Mouse (Mus musculus) kidney, embryonic 16.5 days (tissue): ENCODE measurements around the gene Gsdme. TPM values are rescaled to one million over a fixed set of nuclear protein-coding genes. Genes with fewer than 3 reads are reported as not detected.

Source experiments
- ATAC-seq: fragments of 200-750 bp; cut with Nextera tagmentation; 2 replicates; pipeline ENCODE4 v1.8.0; 2017; ENCODE audit warnings: moderate TSS enrichment; ENCODE audit not compliant: low FRiP score, low TSS enrichment
- H3K27ac ChIP-seq: fragments of 300-500 bp; sonication (generic); 2 replicates; pipeline ENCODE4 v1.5.1; 2014; ENCODE audit warnings: low read length
- H3K27me3 ChIP-seq: fragments of 300-500 bp; sonication (generic); 2 replicates; pipeline ENCODE4 v1.6.1; 2014; ENCODE audit warnings: low read length, control low read depth, mixed read lengths; ENCODE audit not compliant: insufficient read depth
- H3K36me3 ChIP-seq: fragments of 300-500 bp; sonication (generic); 2 replicates; pipeline ENCODE4 v1.6.1; 2014; ENCODE audit warnings: low read length, control low read depth, mixed read lengths; ENCODE audit not compliant: insufficient read depth
- H3K4me1 ChIP-seq: fragments of 300-500 bp; sonication (generic); 2 replicates; pipeline ENCODE4 v1.6.1; 2014; ENCODE audit warnings: low read length, control low read depth, mixed read lengths; ENCODE audit not compliant: insufficient read depth
- H3K4me2 ChIP-seq: fragments of 300-500 bp; sonication (generic); replicated peaks from 2 replicates; pipeline ENCODE4 v1.6.1; 2014; ENCODE audit warnings: low read depth, low read length
- H3K4me3 ChIP-seq: fragments of 300-500 bp; sonication (generic); 2 replicates; pipeline ENCODE4 v1.5.1; 2014; ENCODE audit warnings: mild to moderate bottlenecking, low read length
- H3K9ac ChIP-seq: fragments of 300-500 bp; sonication (generic); replicated peaks from 2 replicates; pipeline ENCODE4 v1.6.1; 2014; ENCODE audit warnings: low read length
- H3K9me3 ChIP-seq: fragments of 300-500 bp; sonication (generic); 2 replicates; pipeline ENCODE4 v1.6.1; 2016; ENCODE audit warnings: low read length, control low read depth
- WGBS: fragments of 180-500 bp; shearing (Covaris S2); extraction: QIAGEN DNeasy Blood & Tissue Kit; methylation state at CpG from one replicate; pipeline ENCODE4 v1.1.7; 2014; 5-methylcytosine and 5-hydroxymethylcytosine counted together
- polyA plus RNA-seq: library from polyadenylated mRNA; unstranded; fragments of >200 nt; fragmentation: Nextera tagmentation; extraction: Ambion mirVana; gene quantifications from 2 replicates; pipeline ENCODE4 v1.2.1, GENCODE M21; 2015

Gene Gsdme
- polyA plus RNA-seq, 1 experiment from 2014 or later = 55.3 TPM

GRCm38 (mm10) chr6:50215373-50215745, 48.3 kb downstream of the Gsdme start:
- Histone ChIP-seq H3K4me1 (peaks cover 8% of the 10 kb centered on the region), H3K9ac (no peak overlapping the region), H3K4me3 (no peak overlapping the region), H3K36me3 (0 out of 2 replicates have a peak, but pooled peaks cover 3% of the 10 kb centered on the region), H3K9me3 (no peaks in the 10 kb centered on the region), H3K27ac (no peak overlapping the region), H3K27me3 (no peaks in the 10 kb centered on the region), H3K4me2 (no peak overlapping the region)
- WGBS = 77% methylated on average over 2 of the region's 2 CpGs
- ATAC-seq = no peak

- H3K4me2 ChIP-seq = no peak overlapping the region
- peaks cover 8% of the 10 kb centered on the region for H3K4me1 ChIP-seq
- H3K36me3 ChIP-seq = 0 out of 2 replicates have a peak, but pooled peaks cover 3% of the 10 kb centered on the region
- H3K9ac ChIP-seq = no peak overlapping the region
- no peak for ATAC-seq
- H3K9me3 ChIP-seq = no peaks in the 10 kb centered on the region
- no peaks in the 10 kb centered on the region for H3K27me3 ChIP-seq
- no peak overlapping the region for H3K27ac ChIP-seq
- 51% methylated on average over 2 of the region's 2 CpGs for WGBS
- no peak overlapping the region for H3K4me3 ChIP-seq
These were observed 48.8 kb downstream of the Gsdme start for GRCm38 (mm10) chr6:50214711-50215372.

- Histone ChIP-seq H3K4me2 (no peak overlapping the region), H3K27ac (no peak overlapping the region), H3K27me3 (no peaks in the 10 kb centered on the region), H3K9me3 (no peaks in the 10 kb centered on the region), H3K4me1 (peaks cover 7% of the 10 kb centered on the region; the same call in 1 of the 2 replicates), H3K9ac (no peak overlapping the region), H3K4me3 (no peak overlapping the region), H3K36me3 (no peaks in the 10 kb centered on the region)
- WGBS = 69% methylated on average over 4 of the region's 4 CpGs
- ATAC-seq = no peak
These were observed 58.6 kb downstream of the Gsdme start for GRCm38 (mm10) chr6:50205093-50205492.

- H3K9me3 ChIP-seq = no peaks in the 10 kb centered on the region
- no peak overlapping the region for H3K4me3 ChIP-seq
- H3K4me2 ChIP-seq = no peak overlapping the region
- H3K27ac ChIP-seq = peak overlapping the region; percentile 12; the same call in 1 of the 2 replicates
- H3K4me1 ChIP-seq = peaks cover 7% of the 10 kb centered on the region; the same call in 1 of the 2 replicates
- WGBS = 63% methylated on average over 4 of the region's 4 CpGs
- no peak for ATAC-seq
- H3K36me3 ChIP-seq = no peaks in the 10 kb centered on the region
- no peak overlapping the region for H3K9ac ChIP-seq
- no peaks in the 10 kb centered on the region for H3K27me3 ChIP-seq
These were observed 59.3 kb downstream of the Gsdme start for GRCm38 (mm10) chr6:50204356-50204755.

- Histone ChIP-seq H3K27me3 (no peaks in the 10 kb centered on the region), H3K9me3 (no peaks in the 10 kb centered on the region), H3K4me1 (peaks cover 6% of the 10 kb centered on the region; the same call in 1 of the 2 replicates), H3K36me3 (peaks cover 14% of the 10 kb centered on the region), H3K4me2 (no peak overlapping the region), H3K27ac (no peak overlapping the region), H3K9ac (no peak overlapping the region), H3K4me3 (no peak overlapping the region)
- WGBS = 69% methylated on average over 5 of the region's 5 CpGs
- no peak for ATAC-seq
These were observed 69.8 kb downstream of the Gsdme start for GRCm38 (mm10) chr6:50193851-50194250.

- Histone ChIP-seq H3K4me3 (no peak overlapping the region), H3K4me1 (peaks cover 10% of the 10 kb centered on the region; the same call in 1 of the 2 replicates), H3K27me3 (no peaks in the 10 kb centered on the region), H3K4me2 (no peak overlapping the region), H3K9ac (no peak overlapping the region), H3K9me3 (no peaks in the 10 kb centered on the region), H3K36me3 (peaks cover 11% of the 10 kb centered on the region), H3K27ac (no peak overlapping the region)
- no peak for ATAC-seq
- 82% methylated on average over 3 of the region's 3 CpGs for WGBS
These were observed 70.8 kb downstream of the Gsdme start for GRCm38 (mm10) chr6:50192822-50193221.

GRCm38 (mm10) chr6:50192169-50192568, 71.5 kb downstream of the Gsdme start:
- no peak for ATAC-seq
- no peaks in the 10 kb centered on the region for H3K9me3 ChIP-seq
- no peak overlapping the region for H3K4me2 ChIP-seq
- H3K27ac ChIP-seq = no peak overlapping the region
- H3K4me3 ChIP-seq = no peak overlapping the region
- no peak overlapping the region for H3K9ac ChIP-seq
- peaks cover 10% of the 10 kb centered on the region; the same call in 1 of the 2 replicates for H3K4me1 ChIP-seq
- WGBS = 74% methylated on average over 1 of the region's 1 CpGs
- H3K27me3 ChIP-seq = no peaks in the 10 kb centered on the region
- peaks cover 7% of the 10 kb centered on the region; the same call in 1 of the 2 replicates for H3K36me3 ChIP-seq

- H3K9ac ChIP-seq = no peak overlapping the region
- no peaks in the 10 kb centered on the region for H3K9me3 ChIP-seq
- H3K36me3 ChIP-seq = peaks cover 7% of the 10 kb centered on the region; the same call in 1 of the 2 replicates
- no peak for ATAC-seq
- 79% methylated on average over 3 of the region's 3 CpGs for WGBS
- H3K4me1 ChIP-seq = peaks cover 10% of the 10 kb centered on the region; the same call in 1 of the 2 replicates
- no peaks in the 10 kb centered on the region for H3K27me3 ChIP-seq
- H3K4me3 ChIP-seq = no peak overlapping the region
- no peak overlapping the region for H3K4me2 ChIP-seq
- no peak overlapping the region for H3K27ac ChIP-seq
These were observed 72.1 kb downstream of the Gsdme start for GRCm38 (mm10) chr6:50191605-50192004.

- H3K9ac ChIP-seq = no peak overlapping the region
- H3K9me3 ChIP-seq = no peaks in the 10 kb centered on the region
- no peak overlapping the region for H3K27ac ChIP-seq
- peaks cover 13% of the 10 kb centered on the region for H3K36me3 ChIP-seq
- peaks cover 10% of the 10 kb centered on the region; the same call in 1 of the 2 replicates for H3K4me1 ChIP-seq
- ATAC-seq = no peak
- H3K27me3 ChIP-seq = no peaks in the 10 kb centered on the region
- H3K4me2 ChIP-seq = no peak overlapping the region
- no peak overlapping the region for H3K4me3 ChIP-seq
These were observed 74.3 kb downstream of the Gsdme start for GRCm38 (mm10) chr6:50189376-50189775.

GRCm38 (mm10) chr6:50187955-50188354, 75.7 kb downstream of the Gsdme start:
- H3K9me3 ChIP-seq = no peaks in the 10 kb centered on the region
- H3K27me3 ChIP-seq = no peaks in the 10 kb centered on the region
- peaks cover 10% of the 10 kb centered on the region; the same call in 1 of the 2 replicates for H3K4me1 ChIP-seq
- no peak overlapping the region for H3K9ac ChIP-seq
- ATAC-seq = no peak
- no peak overlapping the region for H3K27ac ChIP-seq
- 57% methylated on average over 4 of the region's 4 CpGs for WGBS
- peaks cover 20% of the 10 kb centered on the region; the same call in 1 of the 2 replicates for H3K36me3 ChIP-seq
- H3K4me3 ChIP-seq = no peak overlapping the region
- no peak overlapping the region for H3K4me2 ChIP-seq
